Mouse (Mus musculus) hindbrain, embryonic 10.5 days (tissue): ENCODE results near the gene Serpinb9. TPM values are rescaled to one million over a fixed set of nuclear protein-coding genes. Genes with fewer than 3 reads are reported as not detected.

ENCODE experiments used
- DNase-seq: peaks from one replicate; pipeline ENCODE4 v3.0.0-alpha.2; 2017; ENCODE audit warnings: low spot score
- H3K27ac ChIP-seq: fragments of 300-500 bp; sonication (generic); 2 replicates; pipeline ENCODE4 v1.5.1; 2016; ENCODE audit warnings: mild to moderate bottlenecking, moderate library complexity
- H3K27me3 ChIP-seq: fragments of 300-500 bp; sonication (generic); 2 replicates; pipeline ENCODE4 v1.6.1; 2016; ENCODE audit warnings: mild to moderate bottlenecking; ENCODE audit not compliant: poor library complexity, insufficient read depth, severe bottlenecking
- H3K36me3 ChIP-seq: fragments of 300-500 bp; sonication (generic); 2 replicates; pipeline ENCODE4 v1.6.1; 2016; ENCODE audit warnings: mild to moderate bottlenecking, moderate library complexity
- H3K4me1 ChIP-seq: fragments of 300-500 bp; sonication (generic); replicated peaks from 2 replicates; pipeline ENCODE4 v1.6.1; 2016; ENCODE audit warnings: mild to moderate bottlenecking
- H3K4me3 ChIP-seq: fragments of 300-500 bp; sonication (generic); 2 replicates; pipeline ENCODE4 v1.5.1; 2016; ENCODE audit warnings: mild to moderate bottlenecking, moderate library complexity
- H3K9me3 ChIP-seq: fragments of 300-500 bp; sonication (generic); 2 replicates; pipeline ENCODE4 v1.6.1; 2016; ENCODE audit warnings: mild to moderate bottlenecking, moderate library complexity
- WGBS: fragments of 180-500 bp; shearing (Covaris S2); methylation state at CpG from one replicate; pipeline ENCODE4 v1.1.7; 2016; 5-methylcytosine and 5-hydroxymethylcytosine counted together
- polyA plus RNA-seq: library from polyadenylated mRNA; unstranded; fragments of >200 nt; fragmentation: Nextera tagmentation; extraction: Ambion mirVana; gene quantifications from 2 replicates; pipeline ENCODE4 v1.2.1, GENCODE M21; 2016

Gene Serpinb9
- polyA plus RNA-seq, 1 experiment from 2014 or later: 0.84 TPM

DNA sequence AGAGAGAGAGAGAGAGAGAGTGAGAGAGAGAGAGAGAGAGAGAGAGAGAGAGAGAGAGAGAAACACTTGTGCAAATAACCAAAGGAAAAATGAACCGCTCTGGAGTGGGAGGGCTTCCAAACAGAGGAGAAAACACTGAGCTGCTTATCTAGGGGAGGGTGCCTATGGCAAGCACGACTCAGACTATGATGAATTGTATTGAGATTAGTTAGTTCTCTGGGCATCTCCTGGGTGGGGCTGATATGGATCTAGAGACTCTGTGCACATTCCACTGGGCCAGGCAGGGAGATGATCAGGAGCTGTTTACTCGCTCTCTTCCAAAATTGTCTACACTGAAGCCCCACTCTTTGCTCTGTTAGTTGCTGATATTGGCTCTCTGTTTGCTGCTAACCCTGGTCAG is 48.6 kb downstream of the Serpinb9 start:
- H3K4me3 ChIP-seq: no peak overlapping the region
- 80% methylated on average over 3 of the region's 3 CpGs for WGBS

GRCm38 (mm10) chr13:33063048-33063447 is 60.0 kb downstream of the Serpinb9 start:
- Histone ChIP-seq H3K27me3 (no peaks in the 10 kb centered on the region), H3K36me3 (no peaks in the 10 kb centered on the region), H3K4me3 (no peak overlapping the region), H3K9me3 (no peaks in the 10 kb centered on the region), H3K4me1 (no peaks in the 10 kb centered on the region), H3K27ac (no peak overlapping the region)
- no peak for DNase-seq
- WGBS: 52% methylated on average over 1 of the region's 1 CpGs

More for the DNA sequence above, 48.6 kb downstream of the Serpinb9 start:
- Histone ChIP-seq H3K9me3 (no peaks in the 10 kb centered on the region), H3K4me1 (no peaks in the 10 kb centered on the region), H3K36me3 (no peaks in the 10 kb centered on the region), H3K27ac (no peak overlapping the region), H3K27me3 (no peaks in the 10 kb centered on the region)
- no peak for DNase-seq

Other genes with a start within 250 kb of the Serpinb9 start
- not detected in 2 replicates for gene Mylk4, start 219.3 kb upstream of the Serpinb9 start, polyA plus RNA-seq
- 16.8 and 19.4 TPM in 2 replicates for gene Wrnip1, start 201.2 kb upstream of the Serpinb9 start, polyA plus RNA-seq
- gene D930007J09Rik, start 200.4 kb upstream of the Serpinb9 start, polyA plus RNA-seq: not detected in 2 replicates
- 0.32 and 0.85 TPM in 2 replicates for gene Serpinb1a, start 152.1 kb upstream of the Serpinb9 start, polyA plus RNA-seq
- not detected in 2 replicates for gene Serpinb1c, start 105.0 kb upstream of the Serpinb9 start, polyA plus RNA-seq
- gene Serpinb6b, start 38.0 kb upstream of the Serpinb9 start, polyA plus RNA-seq: 1.2 and 1.8 TPM in 2 replicates
- 0.07 and 0.21 TPM in 2 replicates for gene Serpinb9b, start 24.2 kb downstream of the Serpinb9 start, polyA plus RNA-seq
- gene Serpinb1b, start 75.3 kb downstream of the Serpinb9 start, polyA plus RNA-seq: 0.54 and 3.5 TPM in 2 replicates
- gene Serpinb9c, start 156.5 kb downstream of the Serpinb9 start, polyA plus RNA-seq: not detected in 2 replicates
- not detected in 2 replicates for gene Serpinb9d, start 189.7 kb downstream of the Serpinb9 start, polyA plus RNA-seq
- not detected in 2 replicates for gene Serpinb9e, start 246.4 kb downstream of the Serpinb9 start, polyA plus RNA-seq